Mouse (Mus musculus) CD8-positive naive resting alpha-beta T cell, adult 2 months (primary cell): Measurements from ENCODE around the gene Ube2d3.

Source experiments
- DNase-seq, 2 experiments: peaks; one replicate each; pipeline ENCODE4 v3.0.0; 2022; ENCODE audit warnings: low read depth in 2 of 2, low spot score in 2 of 2

Ube2d3 gene

DNA sequence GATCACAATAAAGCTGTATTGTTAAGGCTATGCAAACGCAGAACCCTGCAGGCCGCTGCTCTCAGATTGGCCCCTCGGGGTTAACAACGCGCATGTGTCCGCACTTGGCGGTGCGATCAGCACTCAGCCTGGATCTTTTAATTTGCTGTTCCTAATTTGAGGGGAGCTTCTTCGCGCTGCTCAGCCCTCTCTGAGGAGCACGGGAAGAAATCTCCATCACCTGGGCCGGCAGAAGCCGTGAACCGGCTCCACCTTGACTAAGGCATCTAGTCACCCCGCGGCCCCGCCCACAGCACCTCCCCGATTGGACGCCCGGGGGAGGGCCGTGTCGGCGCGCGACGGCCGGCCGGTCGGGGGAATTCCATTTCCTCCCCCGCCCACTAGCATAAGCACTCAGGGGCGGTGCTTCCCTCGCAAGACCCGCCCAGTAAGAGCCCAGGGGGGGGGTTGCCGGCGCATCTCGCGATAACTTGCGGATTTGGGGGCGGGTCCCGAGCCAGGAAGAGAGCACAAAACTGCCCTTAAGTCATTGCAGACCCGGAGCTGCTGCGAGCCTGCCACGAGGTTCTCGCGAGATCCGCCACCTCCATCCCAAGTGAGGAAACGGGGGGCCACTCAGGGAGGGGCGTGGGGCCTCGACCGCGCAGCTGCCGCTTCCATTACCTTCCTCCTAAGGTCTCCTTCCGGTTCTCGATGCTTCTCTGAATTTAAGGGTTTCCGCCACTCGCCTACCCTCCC, at the start of gene Ube2d3:
Ube2d3 (plus strand) TSS at position 392 of the 738 bp plus-strand sequence.
- DNase-seq: peak; percentile 99 to 100

DNA sequence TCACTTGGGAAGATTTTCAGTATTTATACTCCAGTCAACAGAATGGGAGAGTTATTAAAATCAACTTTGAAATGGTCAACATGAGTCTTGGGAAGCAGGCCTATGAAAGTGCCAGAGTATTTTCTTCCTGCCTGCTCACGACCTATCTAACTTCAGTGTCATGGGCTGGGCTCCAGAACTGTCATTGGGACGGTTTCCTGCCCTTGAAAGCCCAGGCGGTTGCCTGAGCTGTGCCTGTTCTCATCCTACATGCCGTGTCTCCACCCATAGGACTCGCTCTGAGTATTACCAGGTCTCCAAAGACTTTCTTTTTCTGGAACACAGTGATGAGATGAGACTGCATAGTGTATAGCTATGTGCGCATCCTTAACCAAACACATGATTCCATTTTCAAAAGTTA, 44.8 kb upstream of the Ube2d3 start:
- no peak for DNase-seq

DNA sequence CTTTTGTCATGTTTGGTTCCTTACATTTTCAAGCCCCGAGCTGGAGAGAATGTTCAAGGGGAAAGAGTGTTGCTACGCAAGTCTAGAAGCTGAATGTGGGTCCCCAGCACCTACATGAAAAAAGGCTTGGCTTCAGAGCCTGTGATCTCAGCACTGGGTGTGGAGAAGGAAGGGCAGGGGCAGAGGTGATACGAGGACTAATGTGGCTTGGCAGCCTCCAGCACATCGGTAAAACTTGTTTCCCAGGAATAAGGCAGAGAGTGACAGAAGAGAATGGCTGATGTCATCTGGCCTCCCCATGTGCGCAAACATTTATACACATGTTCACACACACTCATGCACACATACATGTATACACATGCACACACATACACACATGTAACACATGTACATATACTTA, 42.9 kb upstream of the Ube2d3 start:
- DNase-seq: no peak

DNA sequence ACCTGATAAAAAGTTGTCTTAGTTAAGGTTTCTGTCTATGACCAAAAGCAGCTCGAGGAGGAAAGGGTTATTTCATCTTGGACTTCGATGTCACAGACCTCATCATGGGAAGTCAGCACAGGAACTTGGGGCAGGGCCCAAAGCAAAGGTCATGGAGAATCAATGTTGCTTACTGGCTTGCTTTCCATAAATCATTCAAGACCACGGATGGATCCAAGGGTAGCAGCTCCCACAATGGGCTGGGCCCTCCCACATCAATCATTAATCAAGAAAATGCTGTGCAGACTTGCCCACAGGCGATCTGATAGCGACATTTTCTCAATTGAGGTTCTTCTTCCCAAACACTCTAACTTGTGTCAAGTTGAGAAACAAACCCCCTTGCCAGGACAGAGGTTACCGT, 41.9 kb upstream of the Ube2d3 start:
- no peak for DNase-seq

DNA sequence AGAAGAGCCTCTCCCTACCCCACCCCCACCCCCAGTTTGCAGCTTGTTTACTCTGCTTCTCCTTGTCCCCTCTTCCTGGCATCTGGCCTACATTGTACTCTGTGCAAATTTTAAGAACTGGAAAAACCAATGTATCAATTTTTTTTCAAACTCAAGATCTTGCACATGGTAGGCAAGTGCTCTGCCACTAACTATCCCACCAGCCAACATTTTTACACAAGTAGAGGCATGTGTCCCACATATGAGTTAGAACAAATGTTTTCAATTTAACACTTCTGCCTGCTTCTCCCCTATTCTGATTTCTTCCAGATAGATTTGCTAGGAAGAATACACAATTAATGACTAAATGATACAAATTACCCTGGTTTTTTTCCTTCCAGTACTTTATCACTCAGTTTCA, 40.8 kb upstream of the Ube2d3 start:
- no peak for DNase-seq

DNA sequence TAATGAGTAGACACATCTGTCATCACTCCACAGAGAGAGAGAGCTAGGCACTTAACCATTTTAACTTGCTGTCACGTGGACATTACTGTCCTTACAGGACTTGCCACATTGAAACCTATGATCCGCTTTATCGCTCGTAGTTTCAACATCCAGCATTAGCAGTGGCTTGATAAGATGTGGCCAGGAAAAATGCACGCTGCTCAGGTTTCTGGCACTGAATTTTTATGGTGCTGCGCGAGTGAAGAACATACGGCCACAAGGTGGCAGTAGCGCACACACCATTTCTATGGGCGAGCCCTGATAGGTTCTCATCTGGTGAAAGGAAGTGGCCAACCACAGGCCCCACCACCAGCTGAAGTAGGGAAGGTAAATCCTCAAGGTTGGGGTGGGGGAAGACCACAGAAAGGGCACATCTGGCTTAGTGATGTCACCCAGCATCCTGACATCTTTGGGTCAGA, 35.7 kb upstream of the Ube2d3 start:
- DNase-seq: peak; percentile 90 to 93

DNA sequence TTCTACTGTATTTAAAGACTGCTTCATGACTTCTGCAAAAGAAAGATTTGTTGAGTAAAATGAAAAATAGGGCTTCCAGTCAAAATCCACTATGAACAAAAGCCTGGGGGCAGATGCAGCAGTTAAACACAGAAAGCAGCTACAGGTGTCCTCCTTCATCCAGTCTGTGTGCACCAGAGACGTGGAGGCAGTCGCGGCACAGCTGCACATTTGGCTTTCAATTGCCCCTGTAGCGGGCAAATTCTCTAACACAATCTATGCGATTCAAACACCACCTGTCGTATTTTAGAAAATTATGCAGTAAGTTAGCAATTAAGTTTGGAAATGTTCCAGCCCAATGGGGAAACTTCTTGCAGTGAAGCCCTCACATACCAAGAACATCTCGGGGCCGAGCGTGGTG, 34.7 kb upstream of the Ube2d3 start:
- DNase-seq: no peak

DNA sequence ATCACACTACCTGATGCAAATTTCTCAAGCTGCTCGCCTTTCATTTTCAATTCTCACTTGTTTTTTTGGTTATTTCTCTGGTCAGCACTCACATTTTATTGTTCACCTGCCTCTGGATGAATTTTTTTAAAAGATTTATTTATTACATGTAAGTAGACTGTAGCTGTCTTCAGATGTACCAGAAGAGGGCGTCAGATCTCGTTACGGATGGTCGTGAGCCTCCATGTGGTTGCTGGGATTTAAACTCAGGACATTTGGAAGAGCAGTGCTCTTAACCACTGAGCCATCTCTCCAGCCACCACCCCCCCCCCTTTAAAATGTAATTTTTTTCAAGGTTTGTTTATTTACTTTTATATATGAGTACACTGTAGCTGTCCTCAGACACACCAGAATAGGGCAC, 34.1 kb upstream of the Ube2d3 start:
- DNase-seq: no peak

DNA sequence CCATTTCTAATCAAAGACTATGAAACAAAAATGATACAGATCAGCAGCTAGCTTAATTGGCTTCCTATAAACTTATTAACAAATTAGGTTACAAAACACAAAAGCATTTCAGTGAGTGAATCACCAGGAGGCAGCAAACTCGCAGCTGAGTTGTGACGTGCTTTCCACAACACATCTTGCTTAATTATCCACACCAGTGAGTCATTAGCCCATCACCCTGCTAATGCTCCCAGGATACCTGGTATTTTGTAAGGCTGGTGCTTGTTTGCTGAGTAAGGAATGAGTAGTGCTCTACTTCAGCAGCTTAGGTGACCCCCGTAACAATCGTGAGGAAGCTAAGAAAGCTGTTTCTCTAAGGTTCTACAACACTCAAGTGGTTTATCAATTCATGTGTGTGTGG, 33.4 kb upstream of the Ube2d3 start:
- DNase-seq: no peak

DNA sequence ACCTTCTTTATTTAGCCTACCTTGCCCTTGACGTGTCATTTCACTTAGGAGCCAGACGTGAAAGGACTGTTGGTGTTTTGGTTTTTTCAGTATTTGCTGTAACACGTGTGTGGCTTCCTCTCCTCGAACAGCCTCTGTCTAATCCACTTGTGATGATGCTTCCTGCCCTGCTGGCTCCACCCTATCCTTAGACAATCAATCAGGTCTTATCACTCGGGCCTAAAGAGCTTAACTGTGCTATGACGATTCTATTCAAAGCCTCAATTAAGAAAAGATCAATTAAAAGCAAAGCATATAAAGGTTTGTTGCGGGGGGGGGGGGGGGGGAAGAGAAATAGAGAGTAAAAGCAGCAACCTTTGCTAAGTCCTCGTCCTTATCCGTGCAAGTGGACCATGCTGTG, 30.6 kb upstream of the Ube2d3 start:
- no peak for DNase-seq

DNA sequence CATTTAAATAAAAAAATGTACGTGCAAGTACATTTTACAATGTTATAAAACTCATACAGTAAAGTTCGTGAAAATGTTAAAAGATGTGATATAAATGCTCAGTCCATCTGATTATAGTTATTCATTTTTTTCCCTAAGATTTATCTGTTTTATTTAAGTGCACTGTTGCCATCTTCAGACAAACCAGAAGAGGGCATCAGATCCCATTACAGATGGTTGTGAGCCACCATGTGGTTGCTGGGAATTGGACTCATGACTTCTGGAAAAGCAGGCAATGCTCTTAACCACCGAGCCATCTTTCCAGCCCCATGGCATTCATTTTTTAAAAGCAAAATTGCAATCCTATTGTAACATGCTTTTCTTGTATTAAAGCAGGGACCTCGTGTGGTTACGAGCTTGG, 28.7 kb upstream of the Ube2d3 start:
- no peak for DNase-seq

DNA sequence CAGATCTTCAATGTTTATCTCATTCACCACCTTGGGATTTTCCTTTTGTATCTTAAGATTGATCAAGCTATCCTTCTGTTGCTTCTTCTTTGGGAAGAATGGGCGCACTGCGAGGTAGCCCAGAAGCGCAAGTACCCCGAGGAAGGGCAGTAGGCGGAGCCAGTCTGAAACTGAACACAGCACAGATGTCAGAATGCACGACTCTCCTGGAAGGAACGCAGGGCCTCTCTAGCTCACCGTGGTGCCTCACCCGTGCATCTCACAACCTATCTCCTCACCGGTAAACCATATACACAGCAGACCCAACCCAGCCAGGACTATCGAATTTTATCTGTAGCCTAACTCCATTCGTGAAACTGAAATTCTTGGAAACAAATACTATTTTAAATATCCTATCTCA, 26.9 kb upstream of the Ube2d3 start:
- DNase-seq: no peak

DNA sequence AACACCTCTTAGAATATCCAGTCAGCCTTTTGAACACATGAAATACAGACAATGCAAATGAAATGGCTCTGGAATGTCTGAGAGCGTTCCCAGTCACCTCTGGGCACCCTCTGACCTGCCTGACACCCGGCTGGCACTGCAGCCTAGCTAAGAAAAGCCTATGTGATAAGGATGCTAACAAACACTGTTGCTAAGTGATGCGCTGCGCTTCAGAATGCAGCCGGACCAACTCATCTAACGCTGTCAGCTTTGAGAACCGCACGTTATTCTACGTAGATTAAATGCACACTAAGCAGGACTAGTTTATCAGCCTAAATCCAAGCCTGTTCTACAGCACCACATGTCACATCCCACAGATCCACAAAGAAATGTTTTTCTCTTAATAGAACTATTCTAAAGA, 26.1 kb upstream of the Ube2d3 start:
- no peak for DNase-seq

DNA sequence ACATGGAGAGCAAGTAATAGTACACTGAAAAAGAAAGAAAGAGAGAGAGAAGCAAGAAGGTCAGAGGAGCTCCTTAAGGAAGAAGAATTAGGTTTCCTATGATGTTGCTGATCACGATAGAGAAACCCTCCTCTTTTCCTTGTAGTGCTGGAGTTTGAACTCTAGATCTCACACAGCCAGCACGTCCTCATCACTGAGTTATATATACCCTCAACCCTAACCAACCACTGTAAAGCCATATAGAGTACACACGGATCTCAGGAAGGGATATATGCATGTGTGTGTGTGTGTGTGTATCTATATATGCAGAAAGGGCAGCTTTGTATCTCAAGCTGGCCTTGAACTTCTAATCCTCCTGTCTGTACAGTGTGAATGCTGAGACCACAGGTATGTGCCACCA, 20.7 kb upstream of the Ube2d3 start:
- DNase-seq: no peak

DNA sequence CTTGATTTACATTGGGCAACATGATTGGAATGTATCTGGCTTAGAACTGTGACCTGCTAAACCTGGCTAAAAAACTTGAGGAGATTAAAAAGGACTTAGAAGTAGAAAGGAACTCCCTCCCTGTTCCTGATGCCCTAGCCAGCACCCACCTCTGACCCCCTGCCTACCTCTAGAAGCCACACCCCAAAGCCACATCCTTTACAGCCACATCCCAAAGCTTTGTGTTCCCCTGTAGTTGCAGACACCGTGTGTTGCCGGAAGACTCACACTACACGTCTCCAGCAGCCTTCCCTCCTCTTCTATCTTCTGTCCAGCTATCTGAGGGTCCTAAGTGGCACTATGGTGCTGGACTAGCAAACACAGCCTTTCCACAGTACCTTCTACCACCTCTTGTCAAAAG, 20.1 kb upstream of the Ube2d3 start:
- peak; percentile 13 to 27 for DNase-seq

DNA sequence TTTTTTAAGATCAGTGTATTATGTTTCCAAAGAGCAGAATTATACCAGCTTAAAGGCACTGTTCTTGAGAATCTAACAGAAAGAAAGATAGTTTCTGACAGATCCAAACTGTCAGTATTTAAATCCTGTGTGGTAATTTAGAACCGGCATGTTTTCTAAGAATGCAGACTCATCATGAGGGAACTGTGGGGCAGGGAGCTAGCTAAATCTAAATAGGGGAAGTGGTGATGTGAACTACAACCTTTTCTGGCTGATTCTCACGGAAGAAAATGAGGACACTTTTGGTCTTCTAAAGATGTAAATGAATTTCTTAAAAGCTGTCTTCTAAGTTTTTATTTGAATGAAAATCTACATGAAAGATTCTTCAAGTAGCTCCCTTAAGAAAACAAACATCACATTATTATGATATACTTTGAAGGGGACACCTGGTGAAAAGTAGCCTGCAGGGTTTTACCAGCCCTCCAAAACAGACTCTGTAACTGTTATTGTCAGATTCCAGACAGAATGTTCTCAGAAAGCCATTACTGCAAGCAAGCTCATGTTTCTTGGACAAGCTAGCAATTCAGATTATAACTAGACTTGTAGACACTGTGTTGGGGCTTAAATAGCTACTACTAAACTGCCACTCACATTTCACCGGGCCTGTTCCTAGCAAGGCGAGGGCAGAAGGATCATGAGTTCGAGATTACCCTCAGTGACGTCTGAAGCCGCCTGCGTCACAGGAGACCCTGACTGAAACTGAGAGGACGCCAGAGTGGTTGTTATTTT, 17.2 kb upstream of the Ube2d3 start:
- no peak for DNase-seq

DNA sequence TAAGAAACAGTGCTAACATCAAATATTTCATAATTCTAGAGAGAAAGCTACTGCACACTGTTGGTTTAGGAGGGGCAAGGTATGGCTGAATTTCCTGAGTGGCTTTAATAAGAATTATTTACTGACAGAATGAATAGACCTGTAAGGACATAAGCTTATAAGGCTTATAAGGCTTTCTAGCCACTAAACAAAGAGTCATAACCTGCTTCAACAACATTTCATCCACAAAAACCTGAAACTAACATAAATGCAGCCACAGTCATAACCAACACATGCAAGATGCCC, 16.7 kb upstream of the Ube2d3 start:
- DNase-seq: no peak

DNA sequence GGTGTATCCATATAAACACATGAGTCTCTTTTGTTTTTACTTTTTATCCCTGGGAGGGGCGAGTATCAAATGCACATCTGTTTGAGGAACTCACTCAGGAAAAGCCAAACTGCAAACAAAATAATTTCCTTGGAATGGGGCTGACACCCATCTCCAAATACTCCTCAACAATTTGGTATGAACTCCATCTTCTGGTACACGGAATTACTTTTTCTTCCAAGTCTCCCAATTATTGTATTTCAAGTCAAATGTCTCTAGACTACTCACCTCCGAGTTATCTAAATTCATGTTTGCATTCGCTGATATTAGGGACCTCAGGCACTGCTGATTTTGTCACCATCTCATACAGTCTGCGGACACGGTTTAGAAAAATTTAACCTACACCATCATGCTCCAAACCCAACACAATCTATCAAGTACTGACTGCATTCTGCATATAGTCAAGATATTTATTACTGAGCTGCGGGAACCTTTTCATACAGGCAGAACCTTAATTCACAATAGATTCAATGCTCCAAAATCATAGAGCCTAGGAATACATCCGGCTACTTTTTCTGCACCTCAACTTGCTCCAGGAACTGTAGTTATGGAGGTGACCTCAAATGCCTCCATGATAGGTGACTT, 15.6 kb upstream of the Ube2d3 start:
- DNase-seq: no peak

DNA sequence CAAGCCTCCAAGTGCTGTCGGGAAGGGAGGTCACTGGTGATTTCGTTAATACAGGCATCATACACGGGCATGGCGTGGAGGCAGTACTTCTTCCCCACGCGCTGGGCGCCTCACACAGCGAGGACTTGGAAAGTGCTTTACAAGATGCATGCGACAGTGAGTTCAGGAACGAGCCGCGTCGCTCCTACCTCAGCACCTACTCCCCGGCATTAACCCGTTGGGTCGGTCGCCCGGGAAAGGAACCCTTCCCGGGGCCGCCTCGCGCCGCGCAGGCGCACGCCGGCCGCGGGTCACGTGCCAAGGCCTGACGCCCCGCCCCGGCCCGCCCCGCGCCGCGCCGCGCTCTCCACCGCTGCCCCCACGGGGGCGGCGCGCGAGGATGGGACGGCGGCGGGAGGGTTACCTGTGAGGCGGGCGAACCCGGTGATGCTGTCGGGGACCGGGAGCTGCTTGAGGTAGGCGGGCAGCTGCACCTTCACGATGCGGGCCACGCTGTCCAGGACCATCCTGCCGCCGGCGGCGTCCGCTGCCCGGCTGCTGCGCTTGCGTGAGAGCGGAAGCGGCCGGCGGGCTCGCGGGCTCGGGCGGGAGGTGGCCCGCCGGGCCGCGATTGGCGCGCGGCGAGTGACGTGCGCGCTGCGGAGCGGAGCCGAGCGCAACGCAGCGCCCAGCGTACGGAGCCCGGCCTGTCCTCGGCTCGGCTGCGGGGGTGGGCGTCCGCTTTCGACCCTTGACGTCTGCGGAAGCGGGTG, 14.9 kb upstream of the Ube2d3 start:
- DNase-seq: peak; percentile 78 to 81

DNA sequence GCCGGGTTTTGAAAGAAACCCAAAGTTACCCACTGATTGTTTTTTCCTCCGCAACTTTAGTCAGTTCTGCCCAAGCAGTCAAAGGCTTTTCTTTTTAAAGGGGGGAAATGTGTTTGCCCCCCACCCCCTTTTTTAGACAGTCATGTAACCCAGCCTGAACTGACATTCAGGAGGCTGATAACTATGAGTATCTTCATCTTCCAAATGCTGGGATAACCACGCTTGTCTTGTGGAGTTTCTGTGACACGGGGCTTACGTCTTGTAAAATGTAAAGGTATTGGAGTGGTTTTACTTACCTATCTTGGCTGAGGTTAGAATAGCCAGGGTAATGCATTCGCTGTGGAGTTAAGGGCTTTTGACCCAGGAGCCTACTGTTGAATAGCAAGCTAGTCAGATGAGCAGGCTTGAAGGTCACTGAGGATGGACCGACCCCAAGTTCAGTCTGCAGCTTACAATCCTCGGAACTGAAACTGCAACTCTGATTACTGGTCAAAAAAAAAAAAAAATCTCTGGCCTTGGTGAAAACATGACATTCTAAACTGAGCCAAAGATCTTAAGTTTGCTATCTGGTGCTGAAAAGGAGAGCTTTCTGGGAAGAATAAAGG, 14.2 kb upstream of the Ube2d3 start, which contains the start of gene Cisd2:
Cisd2 (minus strand) TSS at position 318 of the 605 bp plus-strand sequence.
- DNase-seq: no peak

DNA sequence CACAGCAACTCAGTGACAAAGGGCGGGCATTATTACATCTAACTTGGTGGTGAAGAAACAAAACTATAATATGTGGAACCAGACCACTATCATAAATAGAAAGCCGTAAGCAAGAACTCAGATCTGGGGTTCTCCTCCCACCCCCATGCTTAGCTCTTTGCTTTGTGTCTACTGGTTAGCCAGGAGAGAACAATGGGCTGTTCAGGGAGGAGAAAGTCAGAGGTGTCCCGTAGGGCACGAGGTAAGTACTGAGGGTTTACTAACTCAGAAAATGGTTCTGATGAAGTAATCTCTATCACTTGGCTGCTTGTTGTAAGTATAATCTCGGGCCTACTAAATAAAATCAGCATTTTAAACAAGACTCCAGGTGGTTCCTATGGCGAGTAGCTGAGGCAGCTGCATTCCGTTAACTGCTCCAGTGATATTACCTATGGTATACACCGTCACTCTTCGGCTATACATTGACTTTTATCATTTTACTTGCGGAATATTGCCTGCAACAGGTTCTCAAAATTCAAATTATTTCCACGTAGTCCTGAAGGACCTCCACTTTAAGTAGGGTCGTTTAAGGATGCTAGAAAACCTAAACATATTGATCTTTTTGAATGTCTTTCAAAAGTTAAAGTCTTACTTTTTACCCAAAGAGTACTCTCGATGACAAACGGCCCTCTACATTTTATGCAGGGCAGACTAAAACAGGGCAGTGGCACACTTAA, 890 bp upstream of the Ube2d3 start:
- DNase-seq: no peak
